Mouse (Mus musculus) MEL (cell line): ENCODE data around the gene Ssc4d. TPM values are rescaled to one million over a fixed set of nuclear protein-coding genes. Genes with fewer than 3 reads are reported as not detected.

ENCODE experiments used
- DNase-seq: peaks from one replicate; pipeline ENCODE4 v3.0.0; 2011; ENCODE audit warnings: low read depth, low spot score
- H3K27ac ChIP-seq: 2 replicates; pipeline ENCODE4 v1.5.1; 2012; ENCODE audit warnings: low read depth, mild to moderate bottlenecking, control low read depth, low read length, moderate library complexity; ENCODE audit not compliant: control insufficient read depth
- H3K27me3 ChIP-seq, 2 experiments: fragments of 150-350 bp in 1 of 2; sonication (generic) in 1 of 2; 2 replicates each; pipeline ENCODE4 v1.6.1; 2012; ENCODE audit warnings: low read length in 2 of 2, mild to moderate bottlenecking in 2 of 2, improper control_type of control experiment in 1 of 2, moderate library complexity in 1 of 2; ENCODE audit not compliant: insufficient read depth in 2 of 2, control insufficient read depth in 1 of 2
- H3K36me3 ChIP-seq, 2 experiments: 2 replicates each; pipeline ENCODE4 v1.6.1; 2012 to 2014; ENCODE audit warnings: low read length in 2 of 2, improper control_type of control experiment in 1 of 2, inconsistent platforms in 1 of 2, mild to moderate bottlenecking in 1 of 2; ENCODE audit not compliant: insufficient read depth in 2 of 2, control insufficient read depth in 1 of 2
- H3K4me1 ChIP-seq, 2 experiments: fragments of 150-350 bp in 1 of 2; sonication (generic) in 1 of 2; 2 replicates each; pipeline ENCODE4 v1.6.1; 2012; ENCODE audit warnings: low read length in 2 of 2, improper control_type of control experiment in 1 of 2, mild to moderate bottlenecking in 1 of 2; ENCODE audit not compliant: insufficient read depth in 2 of 2, control insufficient read depth in 1 of 2
- H3K4me3 ChIP-seq, 2 experiments: fragments of 150-350 bp in 1 of 2; sonication (generic) in 1 of 2; 2 replicates each; pipeline ENCODE4 v1.5.1; 2012; ENCODE audit warnings: low read depth in 2 of 2, low read length in 2 of 2, mild to moderate bottlenecking in 2 of 2, moderate library complexity in 2 of 2, control low read depth in 1 of 2, improper control_type of control experiment in 1 of 2; ENCODE audit not compliant: control insufficient read depth in 1 of 2, insufficient read depth in 1 of 2
- H3K79me2 ChIP-seq: 2 replicates; pipeline ENCODE4 v1.6.1; 2012; ENCODE audit warnings: mild to moderate bottlenecking, low read length, moderate library complexity; ENCODE audit not compliant: control insufficient read depth, poor library complexity, insufficient read depth
- H3K9ac ChIP-seq: 2 replicates; pipeline ENCODE4 v1.6.1; 2012; ENCODE audit warnings: low read depth, mild to moderate bottlenecking, control low read depth, low read length, moderate library complexity; ENCODE audit not compliant: control insufficient read depth, poor library complexity, severe bottlenecking
- H3K9me3 ChIP-seq: fragments of 150-350 bp; sonication (generic); replicated peaks from 2 replicates; pipeline ENCODE4 v1.6.1; 2012; ENCODE audit warnings: mild to moderate bottlenecking, low read length, improper control_type of control experiment, moderate library complexity; ENCODE audit not compliant: insufficient read depth
- BHLHE40 ChIP-seq: IDR thresholded peaks from 2 replicates; pipeline ENCODE4 v1.6.1; 2012; ENCODE audit warnings: low read depth, mild to moderate bottlenecking, inconsistent platforms, low read length, improper control_type of control experiment, borderline replicate concordance
- E2F4 ChIP-seq: IDR thresholded peaks from 2 replicates; pipeline ENCODE4 v1.6.1; 2011; ENCODE audit warnings: low read depth, low read length, improper control_type of control experiment, borderline replicate concordance
- EP300 ChIP-seq, 2 experiments: IDR thresholded peaks; 2 replicates each; pipeline ENCODE4 v1.6.1; 2011; ENCODE audit warnings: improper control_type of control experiment in 2 of 2, low read length in 2 of 2, low read depth in 1 of 2, mild to moderate bottlenecking in 1 of 2
- ETS1 ChIP-seq: IDR thresholded peaks from 2 replicates; pipeline ENCODE4 v1.6.1; 2012; ENCODE audit warnings: low read depth, mild to moderate bottlenecking, inconsistent platforms, low read length, improper control_type of control experiment, moderate library complexity
- GATA1 ChIP-seq: IDR thresholded peaks from 2 replicates; pipeline ENCODE4 v1.6.1; 2011; ENCODE audit warnings: low read depth, low read length, improper control_type of control experiment
- HCFC1 ChIP-seq: IDR thresholded peaks from 2 replicates; pipeline ENCODE4 v1.6.1; 2012; ENCODE audit warnings: low read depth, mild to moderate bottlenecking, inconsistent platforms, low read length, improper control_type of control experiment, moderate library complexity
- MAFK ChIP-seq: IDR thresholded peaks from 2 replicates; pipeline ENCODE4 v1.6.1; 2011; ENCODE audit warnings: low read depth, mild to moderate bottlenecking, low read length, improper control_type of control experiment, borderline replicate concordance
- MAZ ChIP-seq: IDR thresholded peaks from 2 replicates; pipeline ENCODE4 v1.6.1; 2012; ENCODE audit warnings: low read depth, mild to moderate bottlenecking, inconsistent platforms, low read length, improper control_type of control experiment
- MYC ChIP-seq: IDR thresholded peaks from 2 replicates; pipeline ENCODE4 v1.6.1; 2011; ENCODE audit warnings: low read depth, mild to moderate bottlenecking, low read length, improper control_type of control experiment, moderate library complexity
- NRF1 ChIP-seq: IDR thresholded peaks from 2 replicates; pipeline ENCODE4 v1.6.1; 2014; ENCODE audit warnings: low read depth, mild to moderate bottlenecking, inconsistent platforms, low read length, improper control_type of control experiment, moderate library complexity; ENCODE audit not compliant: poor library complexity, insufficient read depth, severe bottlenecking
- POLR2AphosphoS2 ChIP-seq: IDR thresholded peaks from 2 replicates; pipeline ENCODE4 v1.6.1; 2011; ENCODE audit warnings: low read length, improper control_type of control experiment
- POLR2AphosphoS5 ChIP-seq: IDR thresholded peaks from 2 replicates; pipeline ENCODE4 v1.6.1; 2012; ENCODE audit warnings: low read depth, borderline replicate concordance, mild to moderate bottlenecking, inconsistent platforms, low read length, moderate library complexity, mixed read lengths
- RAD21 ChIP-seq: IDR thresholded peaks from 2 replicates; pipeline ENCODE4 v1.6.1; 2011; ENCODE audit warnings: mild to moderate bottlenecking, low read depth, low read length, improper control_type of control experiment
- SIN3A ChIP-seq: IDR thresholded peaks from 2 replicates; pipeline ENCODE4 v1.6.1; 2012; ENCODE audit warnings: low read length, improper control_type of control experiment, inconsistent platforms
- SMC3 ChIP-seq: IDR thresholded peaks from 2 replicates; pipeline ENCODE4 v1.6.1; 2011; ENCODE audit warnings: low read depth, low read length, improper control_type of control experiment
- TCF12 ChIP-seq: IDR thresholded peaks from 2 replicates; pipeline ENCODE4 v1.6.1; 2014; ENCODE audit warnings: low read depth, mild to moderate bottlenecking, inconsistent platforms, low read length, improper control_type of control experiment, moderate library complexity
- UBTF ChIP-seq: IDR thresholded peaks from 2 replicates; pipeline ENCODE4 v1.6.1; 2012; ENCODE audit warnings: low read depth, mild to moderate bottlenecking, inconsistent platforms, low read length, improper control_type of control experiment, moderate library complexity, borderline replicate concordance; ENCODE audit not compliant: insufficient read depth
- USF1 ChIP-seq: IDR thresholded peaks from 2 replicates; pipeline ENCODE4 v1.6.1; 2014; ENCODE audit warnings: low read depth, mild to moderate bottlenecking, inconsistent platforms, low read length, improper control_type of control experiment, moderate library complexity
- ZMIZ1 ChIP-seq: IDR thresholded peaks from 2 replicates; pipeline ENCODE4 v1.6.1; 2012; ENCODE audit warnings: low read depth, mild to moderate bottlenecking, inconsistent platforms, low read length, improper control_type of control experiment, moderate library complexity
- polyA plus RNA-seq, 2 experiments: library from polyadenylated mRNA; stranded (reverse) in 1 of 2; unstranded in 1 of 2; fragments of >175 nt in 1 of 2; fragments of >200 nt in 1 of 2; gene quantifications; 2 replicates each; pipeline versions ENCODE4 v1.2.1 to v1.2.4; 2012; ENCODE audit warnings: low replicate concordance in 2 of 2, low read depth in 1 of 2; ENCODE audit not compliant: insufficient read length in 2 of 2, insufficient read depth in 1 of 2, missing spikeins in 1 of 2
- total RNA-seq: library from RNA; depleted of rRNA; stranded (reverse); fragments of 300-350 nt; gene quantifications from 2 replicates; pipeline ENCODE4 v1.2.3, GENCODE M21; 2012

Gene Ssc4d
- total and polyA plus RNA-seq, 3 experiments, result 1.1 to 2.1 TPM; not detected in 1

DNA sequence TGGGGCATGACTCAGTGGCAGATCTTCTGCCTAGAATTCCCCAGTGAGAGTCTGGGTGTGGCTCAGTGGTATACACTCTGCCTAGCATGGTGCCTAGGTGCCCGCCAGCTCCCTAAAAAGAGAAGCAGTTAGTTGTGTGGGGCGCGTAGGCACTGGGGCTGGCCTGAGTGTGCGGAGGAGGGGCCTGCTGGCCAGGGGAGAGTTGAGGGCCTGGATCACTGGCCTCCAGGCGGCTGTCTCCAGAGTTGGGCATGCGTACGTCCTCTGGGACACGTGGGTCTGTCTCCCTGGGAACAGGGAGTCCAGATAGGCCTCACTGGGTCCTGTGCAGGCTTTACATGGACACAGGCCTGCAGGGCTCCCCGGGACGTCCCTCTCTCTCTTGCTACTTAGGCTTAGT is 40.5 kb upstream of the Ssc4d start:
- peaks cover 0 to 3% of the 10 kb centered on the region in 2 experiments; a peak in 1 of 4 replicates for H3K4me1 ChIP-seq
- H3K9me3 ChIP-seq, result no peaks in the 10 kb centered on the region
- H3K27me3 ChIP-seq, result no peaks in the 10 kb centered on the region
- no peaks in the 10 kb centered on the region for H3K79me2 ChIP-seq
- peaks cover 0 to 3% of the 10 kb centered on the region in 2 experiments; a peak in 1 of 4 replicates for H3K36me3 ChIP-seq
- H3K4me3 ChIP-seq, result no peak overlapping the region
- DNase-seq, result no peak
- TF ChIP-seq SMC3 (no peak), USF1 (no peak), SIN3A (no peak), HCFC1 (no peak), ZMIZ1 (no peak), MAFK (no peak)
- no peak overlapping the region for H3K9ac ChIP-seq
- no peak overlapping the region for H3K27ac ChIP-seq

DNA sequence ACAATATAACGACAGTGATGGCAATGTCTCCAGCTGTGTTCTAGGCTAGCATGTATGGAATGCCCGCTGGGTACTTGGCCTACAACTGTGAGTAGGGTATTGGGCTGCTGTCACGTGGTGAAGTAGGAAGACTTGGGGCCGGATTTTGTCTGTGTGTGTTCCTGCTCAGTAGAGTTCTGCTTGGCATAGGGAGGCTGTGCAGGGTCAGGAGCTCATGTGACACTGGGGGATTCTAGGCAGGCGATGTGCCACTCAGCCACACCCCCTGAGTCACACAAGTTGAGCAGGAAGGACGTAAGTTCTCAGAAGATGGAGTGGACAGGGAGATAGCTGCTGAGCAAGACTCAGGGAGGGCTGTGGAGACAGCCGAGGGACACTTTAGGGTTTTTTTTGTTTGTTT is 33.4 kb upstream of the Ssc4d start:
- no peak overlapping the region for H3K27ac ChIP-seq
- H3K9ac ChIP-seq, result no peak overlapping the region
- TF ChIP-seq BHLHE40, result no peak
- TF ChIP-seq TCF12, result no peak
- no peak for TF ChIP-seq RAD21
- no peak for TF ChIP-seq EP300 (IDR thresholded peaks at IDR 0.05; ENCODE audit: low read depth in 1 of 2, low read length in 2 of 2)
- TF ChIP-seq ETS1, result no peak
- TF ChIP-seq POLR2AphosphoS2, result no peak
- no peak for TF ChIP-seq GATA1
- no peak for TF ChIP-seq E2F4
- TF ChIP-seq HCFC1, result no peak
- no peak for TF ChIP-seq MYC
- TF ChIP-seq UBTF, result no peak
- no peak for TF ChIP-seq MAZ
- TF ChIP-seq NRF1, result no peak
- no peak for TF ChIP-seq POLR2AphosphoS5
- TF ChIP-seq MAFK, result no peak
- H3K4me1 ChIP-seq, result peaks cover 0 to 4% of the 10 kb centered on the region in 2 experiments; a peak in 1 of 4 replicates
- no peaks in the 10 kb centered on the region for H3K27me3 ChIP-seq
- no peaks in the 10 kb centered on the region for H3K9me3 ChIP-seq
- no peaks in the 10 kb centered on the region for H3K79me2 ChIP-seq
- peaks cover 0 to 3% of the 10 kb centered on the region in 2 experiments; a peak in 1 of 4 replicates for H3K36me3 ChIP-seq
- no peak for DNase-seq
- no peak overlapping the region for H3K4me3 ChIP-seq
